Mouse (Mus musculus) ovary, adult 2 months (tissue): ENCODE results near the gene Socs2. TPM values are rescaled to one million over a fixed set of nuclear protein-coding genes. Genes with fewer than 3 reads are reported as not detected.

Experiments used
- polyA plus RNA-seq: library from polyadenylated mRNA; depleted of rRNA; stranded (reverse); fragments of >200 nt; gene quantifications from 2 replicates; pipeline ENCODE4 v1.2.3, GENCODE M21; 2012; rRNA removed

Socs2 gene
- 251 and 375 TPM in 2 replicates for polyA plus RNA-seq

GRCm38 (mm10) chr10:95416685-95417495 is at the start of gene Socs2:
TSS of gene Socs2 (minus strand) at chr10:95417180.

Other genes with a start within 250 kb of the Socs2 start
- gene Cradd, start 93.0 kb downstream of the Socs2 start, polyA plus RNA-seq, result 39.5 and 41.7 TPM in 2 replicates
- gene Mrpl42, start 84.8 kb upstream of the Socs2 start, polyA plus RNA-seq, result 27.9 and 43.5 TPM in 2 replicates
- gene Ube2n, start 98.0 kb upstream of the Socs2 start, polyA plus RNA-seq, result 21.2 and 35.8 TPM in 2 replicates
- 51.1 and 130 TPM in 2 replicates for gene Nudt4, start 147.0 kb upstream of the Socs2 start, polyA plus RNA-seq